Mouse (Mus musculus): ENCODE measurements around the gene Pttg1ip. TPM values are rescaled to one million over a fixed set of nuclear protein-coding genes. Genes with fewer than 3 reads are reported as not detected.
A peak's percentile ranks its signal among the peaks of the same experiment; 100 is the strongest.

Pttg1ip gene
- total RNA-seq, 2 experiments from 2014 or later: 76.9 to 77.5 TPM

- no peak for TF ChIP-seq CTCF (conservative IDR thresholded peaks at IDR 0.05)
- Histone ChIP-seq H3K4me3 (no peak overlapping the region), H3K27ac (no peak overlapping the region)
- DNase-seq (ENCODE audit: low spot score in 2 of 2): no peak
Observed at GRCm38 (mm10) chr10:77638956-77639355, 57.4 kb downstream of the Pttg1ip start.

- DNase-seq (ENCODE audit: low spot score in 2 of 2): no peak
- H3K4me3 ChIP-seq: no peak overlapping the region
- no peak overlapping the region for H3K27ac ChIP-seq
- no peak for TF ChIP-seq CTCF (conservative IDR thresholded peaks at IDR 0.05)
Observed at GRCm38 (mm10) chr10:77643160-77643559, 61.6 kb downstream of the Pttg1ip start.

DNA sequence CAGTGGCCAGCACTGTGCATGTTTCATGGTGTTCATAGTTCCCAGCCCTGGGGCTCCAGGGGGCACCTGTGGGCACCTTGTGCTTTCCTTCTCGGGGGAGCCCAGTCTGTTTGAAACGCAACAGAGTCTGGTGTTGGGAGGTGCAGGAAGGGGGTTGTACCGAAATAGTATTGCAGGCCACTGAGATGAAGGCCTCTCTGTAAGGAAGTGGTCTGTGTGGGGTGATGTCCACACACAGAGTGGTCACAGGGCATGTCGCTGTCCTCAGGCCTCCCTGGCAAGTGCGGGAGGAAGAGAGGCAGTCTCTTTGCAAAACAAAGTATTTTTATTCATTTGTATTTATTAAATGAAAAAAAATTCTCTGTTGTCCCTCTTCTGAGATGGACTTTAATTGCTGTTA is 64.1 kb downstream of the Pttg1ip start:
- Histone ChIP-seq H3K27ac (no peak overlapping the region), H3K4me3 (no peak overlapping the region)
- no peak for DNase-seq (ENCODE audit: low spot score in 2 of 2)
- TF ChIP-seq CTCF (conservative IDR thresholded peaks at IDR 0.05): no peak

DNA sequence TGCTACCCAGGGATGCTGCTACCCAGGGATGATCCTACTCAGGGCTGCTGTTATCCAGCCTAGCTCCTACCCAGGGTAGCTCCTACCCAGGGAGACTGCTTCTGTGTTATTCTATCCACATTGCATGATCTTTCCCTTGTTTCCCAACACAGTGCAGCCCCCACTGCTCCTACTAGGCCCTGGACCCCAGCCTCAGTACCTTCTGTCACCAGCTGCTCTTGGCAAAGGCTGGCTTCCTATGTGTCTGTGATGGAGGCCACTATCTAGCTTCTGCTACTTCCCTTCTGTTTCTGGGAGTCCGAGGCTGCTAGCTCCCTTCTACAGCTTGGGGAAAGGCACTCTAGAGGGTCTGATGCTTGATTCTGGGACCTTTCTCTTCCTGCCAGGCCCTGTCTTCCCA is 65.9 kb downstream of the Pttg1ip start:
- no peak for DNase-seq (ENCODE audit: low spot score in 2 of 2)
- Histone ChIP-seq H3K27ac (peak overlapping the region; percentile 43), H3K4me3 (no peak overlapping the region)
- TF ChIP-seq CTCF (conservative IDR thresholded peaks at IDR 0.05): no peak

DNA sequence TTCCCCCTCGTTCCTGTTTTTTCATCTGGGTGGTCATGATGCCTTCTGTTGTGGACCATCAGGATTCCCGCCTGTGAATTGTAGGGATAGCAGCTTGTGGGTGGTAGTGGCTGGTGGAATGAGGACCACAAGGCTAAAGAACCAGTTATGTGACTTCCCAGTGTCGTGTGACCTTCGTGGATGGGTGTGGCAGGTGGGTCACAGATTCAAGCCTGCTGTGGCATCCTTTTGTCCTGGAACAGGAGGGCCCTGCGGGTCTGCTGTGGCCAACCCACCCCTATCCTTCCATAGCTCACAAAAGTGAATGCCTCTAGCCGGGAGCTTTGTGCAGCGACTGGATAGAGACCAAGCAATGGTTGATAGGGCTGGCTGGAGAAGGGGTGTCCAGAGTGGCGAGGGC is 66.4 kb downstream of the Pttg1ip start:
- TF ChIP-seq CTCF (conservative IDR thresholded peaks at IDR 0.05): no peak
- H3K27ac ChIP-seq: peak overlapping the region; percentile 43

More for the DNA sequence above, 66.4 kb downstream of the Pttg1ip start:
- no peak for DNase-seq (ENCODE audit: low spot score in 2 of 2)
- H3K4me3 ChIP-seq: no peak overlapping the region

Small RNAs within 50 kb of the gene (microRNA-seq; reads per million reads assigned to microRNA genes)
- gene Mir1930: 10.1 to 30.7 reads per million in 2 experiments

Other genes with a start within 250 kb of the Pttg1ip start
- 100 to 1,000 TPM; 110 to 120 TPM for gene Adarb1, start 163.4 kb upstream of the Pttg1ip start, total RNA-seq (2021)
- 10 to 100 TPM; 32.8 to 35.2 TPM for gene Fam207a, start 65.9 kb upstream of the Pttg1ip start, total RNA-seq (2021)
- 1 to 10 TPM; 3.3 to 4.6 TPM for gene Itgb2, start 51.5 kb upstream of the Pttg1ip start, total RNA-seq (2021)
- 100 to 1,000 TPM; 131 to 138 TPM for gene Sumo3, start 24.4 kb downstream of the Pttg1ip start, total RNA-seq (2021)
- 10 to 100 TPM; 18.3 to 27.0 TPM for gene Gm49325, start 24.5 kb downstream of the Pttg1ip start, total RNA-seq (2021)
- gene Ube2g2, start 40.6 kb downstream of the Pttg1ip start, total RNA-seq (2021): 10 to 100 TPM; 81.6 to 95.4 TPM
- not detected for gene Tspear, start 104.8 kb downstream of the Pttg1ip start, total RNA-seq (2021)
- gene Gm19402, start 109.0 kb downstream of the Pttg1ip start, total RNA-seq (2021): not detected
- not detected for gene Gm9508, start 115.5 kb downstream of the Pttg1ip start, total RNA-seq (2021)
- gene Gm10272, start 124.9 kb downstream of the Pttg1ip start, total RNA-seq (2021): not detected
- gene Gm10024, start 129.7 kb downstream of the Pttg1ip start, total RNA-seq (2021): not detected
- not detected for gene Gm10142, start 134.1 kb downstream of the Pttg1ip start, total RNA-seq (2021)
- not detected for gene Krtap12-1, start 138.9 kb downstream of the Pttg1ip start, total RNA-seq (2021)
- not detected for gene Gm10100, start 144.8 kb downstream of the Pttg1ip start, total RNA-seq (2021)
- gene Gm18596, start 160.9 kb downstream of the Pttg1ip start, total RNA-seq (2021): not detected
- gene Gm9736, start 169.6 kb downstream of the Pttg1ip start, total RNA-seq (2021): not detected
- not detected for gene Gm3233, start 178.0 kb downstream of the Pttg1ip start, total RNA-seq (2021)
- not detected for gene Gm3238, start 189.6 kb downstream of the Pttg1ip start, total RNA-seq (2021)
- not detected for gene Gm7138, start 195.2 kb downstream of the Pttg1ip start, total RNA-seq (2021)
- gene Gm3250, start 200.8 kb downstream of the Pttg1ip start, total RNA-seq (2021): not detected
- not detected for gene Gm7137, start 206.5 kb downstream of the Pttg1ip start, total RNA-seq (2021)
- not detected for gene Gm9639, start 213.4 kb downstream of the Pttg1ip start, total RNA-seq (2021)
- not detected for gene Gm19668, start 217.4 kb downstream of the Pttg1ip start, total RNA-seq (2021)
- not detected for gene Gm9507, start 230.1 kb downstream of the Pttg1ip start, total RNA-seq (2021)
- gene Gm2696, start 233.0 kb downstream of the Pttg1ip start, total RNA-seq (2021): not detected
- not detected for gene Krtap10-4, start 245.4 kb downstream of the Pttg1ip start, total RNA-seq (2021)

Data from layer of hippocampus, adult 2 months (tissue).